ENCODE assay signal across 18 mouse cellular contexts in genomic region chr6:32409625-32410024, GRCm38 (mm10).
"Had no signal": no experiment of that assay in that cellular context is flagged by ENCODE, and none has a peak within 500 bp of the region (broad histone marks: within the 10 kb centered on the region; RNA-seq: fewer than 3 reads in every experiment).

No protein-coding gene starts in this region.

- H3K36me3 ChIP-seq: liver, embryonic 15.5 days; midbrain, embryonic 15.5 days; neural tube, embryonic 12.5 days had no signal

- H3K27ac ChIP-seq: kidney, postnatal 0 days; liver, embryonic 15.5 days; macrophage; midbrain, embryonic 15.5 days; neural tube, embryonic 12.5 days; stomach, postnatal 0 days had no signal

- DNase-seq: kidney, adult 11 months; kidney, adult 9 months; kidney, postnatal 36 days; left cerebral cortex, postnatal 4 days; lung, adult 2 months; right cerebral cortex, postnatal 25 days; thymus, adult 18-20 months; thymus, postnatal 14 days had no signal

- ATAC-seq: lung, postnatal 0 days; midbrain, embryonic 15.5 days had no signal

- H3K9me3 ChIP-seq: liver, embryonic 15.5 days; megakaryocyte, embryonic 14.5 days; midbrain, embryonic 15.5 days; neural tube, embryonic 12.5 days had no signal

- H3K9ac ChIP-seq: liver, embryonic 15.5 days; midbrain, embryonic 15.5 days; neural tube, embryonic 12.5 days had no signal

- H3K4me3 ChIP-seq: liver, embryonic 15.5 days; megakaryocyte, embryonic 14.5 days; midbrain, embryonic 15.5 days; neural tube, embryonic 12.5 days had no signal

- H3K4me1 ChIP-seq: liver, embryonic 15.5 days had no signal

- H3K4me2 ChIP-seq: liver, embryonic 11.5 days; liver, embryonic 15.5 days; midbrain, embryonic 11.5 days; midbrain, embryonic 15.5 days; neural tube, embryonic 12.5 days had no signal

- H3K27me3 ChIP-seq: liver, embryonic 15.5 days; midbrain, embryonic 15.5 days; neural tube, embryonic 12.5 days had no signal
